Mouse (Mus musculus): ENCODE data around the gene 4931406C07Rik. TPM values are rescaled to one million over a fixed set of nuclear protein-coding genes. Genes with fewer than 3 reads are reported as not detected.
A peak's percentile ranks its signal among the peaks of the same experiment; 100 is the strongest.

The 4931406C07Rik gene
- total RNA-seq, 2 experiments from 2014 or later: 17.2 to 20.0 TPM

DNA sequence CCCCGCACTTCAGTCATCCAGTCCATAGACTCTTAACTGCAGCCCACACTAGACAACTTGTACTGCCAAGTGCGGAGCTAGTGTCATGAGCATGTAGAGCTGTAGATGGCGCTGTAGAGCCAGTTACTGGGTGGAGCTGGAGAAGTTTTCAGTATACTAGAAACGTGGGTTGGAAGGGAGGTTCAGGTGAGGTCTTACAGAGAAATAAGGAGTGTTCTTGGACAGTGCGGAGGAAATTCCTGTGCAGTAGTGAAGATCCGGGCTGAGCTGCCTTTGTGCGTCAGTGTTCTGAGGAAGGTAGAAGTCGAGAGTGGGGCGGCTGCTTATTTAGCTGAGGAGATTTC is 64.7 kb downstream of the 4931406C07Rik start:
- peak in 1 of 2 experiments; percentile 39 for DNase-seq (ENCODE audit: low spot score in 2 of 2)
- Histone ChIP-seq H3K4me3 (no peak overlapping the region), H3K27ac (no peak overlapping the region)
- peak; percentile 68 for TF ChIP-seq CTCF (conservative IDR thresholded peaks at IDR 0.05)

DNA sequence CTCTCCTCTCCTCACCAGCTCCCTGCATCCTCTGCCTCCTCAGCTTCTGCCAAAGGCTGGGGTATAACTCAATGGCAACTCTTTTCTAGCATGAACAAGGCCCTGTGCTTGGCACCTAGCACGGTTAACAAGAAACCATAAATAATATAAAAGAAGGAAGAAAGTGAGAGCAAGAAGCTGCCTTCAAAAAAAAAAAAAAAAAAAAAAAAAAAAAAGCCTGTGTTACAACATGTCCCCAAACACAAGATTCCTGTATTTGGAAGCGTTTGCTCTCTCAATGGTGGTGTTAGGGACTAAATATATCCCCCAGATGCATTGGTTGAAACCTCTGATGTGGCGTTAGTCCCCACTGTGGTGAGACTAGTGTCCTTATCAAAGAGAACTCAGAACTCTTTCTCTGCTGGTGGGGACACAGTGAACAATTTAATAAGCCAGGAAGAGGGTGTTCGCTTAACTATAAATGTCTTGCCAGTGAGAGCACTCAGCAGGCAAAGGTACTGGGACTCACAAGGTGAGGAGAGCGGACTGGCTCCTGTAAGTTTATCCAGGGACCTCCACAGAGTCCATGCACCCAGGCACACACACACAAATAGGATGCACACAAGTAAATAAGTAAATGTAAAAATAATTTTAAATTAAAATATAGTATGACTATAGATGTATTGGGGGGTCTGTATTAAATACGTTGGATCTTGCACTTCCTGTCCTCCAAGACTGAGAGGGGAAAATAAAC is 65.2 kb downstream of the 4931406C07Rik start:
- no peak for DNase-seq (ENCODE audit: low spot score in 2 of 2)
- Histone ChIP-seq H3K27ac (no peak overlapping the region), H3K4me3 (no peak overlapping the region)
- TF ChIP-seq CTCF (conservative IDR thresholded peaks at IDR 0.05): no peak

DNA sequence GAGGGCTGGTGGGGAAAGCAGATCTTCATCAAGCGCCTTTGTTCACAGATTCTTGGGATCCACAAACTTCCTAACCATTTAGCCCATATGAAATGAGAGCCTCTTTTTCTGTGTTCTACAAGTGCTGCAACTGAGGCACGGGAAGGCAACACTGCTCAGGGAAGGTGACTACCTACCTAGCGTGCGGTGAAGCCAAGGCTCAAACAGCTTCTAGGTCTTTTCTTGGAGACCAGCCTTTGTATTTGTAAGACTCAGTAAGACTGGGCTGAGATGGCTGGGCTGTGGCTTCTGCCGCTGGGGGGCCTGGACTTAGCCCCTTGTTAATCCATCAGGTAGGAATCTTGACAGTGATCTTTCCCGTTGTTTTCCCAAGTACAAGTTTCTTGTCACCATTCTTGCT is 66.2 kb downstream of the 4931406C07Rik start:
- H3K27ac ChIP-seq: no peak overlapping the region
- no peak for TF ChIP-seq CTCF (conservative IDR thresholded peaks at IDR 0.05)
- no peak for DNase-seq (ENCODE audit: low spot score in 2 of 2)
- no peak overlapping the region for H3K4me3 ChIP-seq

DNA sequence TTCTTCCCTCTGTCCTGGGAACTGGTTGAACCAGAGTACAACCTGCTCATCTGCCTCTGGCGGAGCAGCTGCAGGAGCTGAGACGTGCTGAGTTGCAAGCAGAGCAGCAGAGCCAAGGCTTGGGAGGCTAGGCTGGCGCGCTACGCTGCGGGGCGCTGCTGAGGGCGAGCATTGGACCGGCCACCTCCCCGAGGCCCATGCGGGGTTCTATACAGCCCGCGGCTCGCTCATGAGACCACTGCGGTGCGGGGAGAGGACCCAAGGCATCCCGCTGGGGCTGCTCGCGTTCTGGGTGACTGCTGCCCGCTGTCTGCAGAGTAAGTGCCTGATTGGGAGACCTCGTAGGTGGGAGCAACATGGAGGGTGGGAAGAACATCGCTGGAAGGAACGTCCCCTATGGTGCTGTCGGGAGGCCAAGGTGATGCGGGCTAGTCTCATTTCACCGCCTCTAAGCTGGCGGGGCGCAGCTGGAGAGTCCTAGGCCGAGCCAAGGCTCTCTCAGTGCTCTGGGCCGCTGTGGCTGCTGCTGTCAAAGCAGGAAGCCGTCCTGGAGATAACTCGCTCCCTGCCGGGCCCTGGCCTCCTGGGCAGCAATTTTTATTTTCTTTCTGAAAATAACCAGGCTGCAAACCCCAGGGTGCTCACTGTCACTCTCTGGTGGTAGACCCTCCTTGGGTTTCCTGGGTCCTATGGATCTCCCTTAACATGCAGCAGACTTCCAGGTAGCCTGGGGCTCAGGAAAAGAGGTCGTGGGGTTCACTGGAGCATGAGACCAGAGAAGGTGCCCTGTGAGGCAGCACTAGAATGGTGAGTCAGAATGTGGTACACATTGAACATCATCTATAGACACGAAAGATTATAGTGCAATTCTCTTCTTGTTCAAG is 67.0 kb downstream of the 4931406C07Rik start, which contains the start of gene Vstm5:
Gene Vstm5 (plus strand): TSS at position 4 of the 884 bp plus-strand sequence.
- Histone ChIP-seq H3K4me3 (peak within 1 kb of the TSS; percentile 49), H3K27ac (peak within 1 kb of the TSS; percentile 59; the same call in 1 of the 2 replicates)
- peak; percentile 21 to 26 for DNase-seq (ENCODE audit: low spot score in 2 of 2)
- TF ChIP-seq CTCF (conservative IDR thresholded peaks at IDR 0.05): peak; percentile 30

DNA sequence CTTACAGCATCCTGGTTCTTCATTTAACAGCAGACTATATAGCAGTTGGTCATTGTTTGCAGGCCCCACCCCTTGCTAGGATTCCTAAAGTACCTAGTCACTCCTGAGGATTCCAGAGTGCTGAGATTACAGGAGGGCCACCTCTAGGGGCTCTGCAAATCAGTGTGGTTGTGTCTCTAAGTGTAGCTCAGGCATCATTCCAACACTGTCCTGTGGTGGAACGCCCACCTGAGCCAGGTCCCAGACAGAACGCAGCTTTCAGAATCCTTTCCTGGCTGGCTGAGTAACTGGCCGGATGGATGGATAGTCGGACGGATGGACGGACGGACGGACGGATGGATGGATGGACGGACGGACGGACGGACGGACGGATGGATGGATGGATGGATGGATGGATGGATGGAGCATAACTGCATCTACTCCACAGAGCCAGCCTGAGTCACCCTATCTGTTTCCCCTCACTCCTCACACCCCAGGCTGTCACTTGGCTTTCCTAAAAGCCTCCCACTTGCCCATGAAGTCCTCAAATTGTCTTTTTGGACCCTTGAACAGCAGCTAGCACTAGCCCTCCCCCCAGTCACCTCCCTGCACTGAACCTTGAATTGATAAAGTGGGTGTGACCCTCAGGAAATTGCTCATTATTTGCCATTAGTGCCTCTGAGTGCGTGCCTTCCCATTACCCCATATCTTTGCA is 67.8 kb downstream of the 4931406C07Rik start:
- DNase-seq (ENCODE audit: low spot score in 2 of 2): no peak
- no peak for TF ChIP-seq CTCF (conservative IDR thresholded peaks at IDR 0.05)
- Histone ChIP-seq H3K4me3 (peak overlapping the region; percentile 49), H3K27ac (peak overlapping the region; percentile 59; the same call in 1 of the 2 replicates)

DNA sequence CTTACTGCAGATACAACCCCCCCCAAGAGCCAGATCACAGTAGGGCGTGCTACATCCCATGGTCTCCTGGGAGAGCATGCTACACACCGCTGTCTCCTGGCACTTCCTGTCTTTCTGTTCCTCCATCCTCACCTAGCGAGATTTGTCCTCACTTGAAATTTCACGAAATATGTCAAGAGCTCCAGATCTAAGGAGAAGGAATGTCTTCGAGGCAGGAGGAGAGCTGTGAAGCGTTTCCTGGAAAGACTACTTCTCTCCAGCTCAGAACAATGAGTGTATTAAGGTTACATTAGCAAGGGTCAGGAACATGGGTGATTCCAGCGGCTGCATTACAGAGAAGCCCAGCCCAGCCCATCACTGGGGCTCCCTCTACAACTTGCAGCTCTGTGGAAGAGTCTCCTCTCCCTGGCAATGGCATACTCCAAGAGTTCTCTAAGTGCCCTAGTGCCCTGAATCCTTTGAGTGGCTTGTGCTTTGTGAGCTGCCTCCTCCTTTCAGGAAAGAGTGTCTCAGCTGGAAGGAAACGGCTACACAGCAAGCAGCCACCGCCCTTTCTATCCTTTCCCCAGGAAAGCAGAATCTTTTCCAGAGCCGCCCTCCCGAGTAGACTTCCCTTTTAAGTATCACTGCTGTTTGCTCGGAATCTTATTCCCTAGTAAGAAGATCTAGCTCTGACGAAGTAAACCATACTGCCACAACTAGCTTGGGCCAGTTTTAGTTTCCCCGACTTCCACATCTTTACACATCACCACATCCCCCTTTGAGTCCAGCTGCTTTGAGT is 68.5 kb downstream of the 4931406C07Rik start:
- no peak overlapping the region for H3K4me3 ChIP-seq
- no peak for TF ChIP-seq CTCF (conservative IDR thresholded peaks at IDR 0.05)
- no peak overlapping the region for H3K27ac ChIP-seq
- DNase-seq (ENCODE audit: low spot score in 2 of 2): no peak

DNA sequence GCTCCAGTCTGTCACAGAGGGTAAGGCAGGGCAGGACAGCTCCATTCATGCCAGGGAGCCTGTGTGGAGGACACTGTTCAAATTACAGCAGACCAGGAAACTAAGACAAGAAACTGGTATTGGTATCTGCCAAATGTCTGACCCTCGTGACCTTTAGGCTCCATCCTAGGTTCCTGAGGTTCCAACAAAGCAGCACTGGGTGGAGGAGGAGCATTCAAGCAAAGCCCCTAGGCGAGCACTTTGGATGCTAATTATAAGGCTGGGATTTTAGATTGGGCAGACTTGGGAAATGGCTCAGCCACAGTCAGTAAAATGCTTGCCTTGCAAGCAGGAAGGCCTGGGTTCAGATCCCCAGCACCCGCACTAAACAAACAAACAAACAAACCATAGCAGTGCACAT is 70.3 kb downstream of the 4931406C07Rik start:
- no peak overlapping the region for H3K4me3 ChIP-seq
- no peak for TF ChIP-seq CTCF (conservative IDR thresholded peaks at IDR 0.05)
- no peak overlapping the region for H3K27ac ChIP-seq
- no peak for DNase-seq (ENCODE audit: low spot score in 2 of 2)

DNA sequence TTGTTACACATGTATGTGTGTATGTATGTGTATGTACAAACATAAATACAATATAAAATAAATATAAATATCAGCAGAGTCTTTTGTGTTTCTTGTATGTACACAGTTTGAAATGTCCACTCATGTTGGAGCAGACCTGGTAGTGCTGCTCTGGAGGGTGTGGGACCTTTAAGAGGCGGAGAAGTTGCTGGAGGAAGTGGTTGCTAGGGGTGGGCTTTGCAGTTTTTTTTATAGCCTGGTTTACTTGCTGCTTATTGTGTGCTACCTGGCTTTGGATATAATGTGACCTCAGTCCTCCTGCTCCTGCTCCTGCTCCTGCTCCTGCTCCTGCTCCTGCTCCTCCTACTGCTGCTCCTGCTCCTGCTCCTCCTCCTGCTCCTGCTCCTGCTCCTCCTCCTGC is 72.6 kb downstream of the 4931406C07Rik start:
- no peak overlapping the region for H3K27ac ChIP-seq
- no peak overlapping the region for H3K4me3 ChIP-seq
- no peak for TF ChIP-seq CTCF (conservative IDR thresholded peaks at IDR 0.05)
- no peak for DNase-seq (ENCODE audit: low spot score in 2 of 2)

Small RNA genes within 50 kb of the gene (microRNA-seq; reads per million reads assigned to microRNA genes)
- gene Gm49349: 0 reads per million in 2 experiments
- gene mmu-mir-7650: 0 to 0.32 reads per million in 2 experiments

Other genes with a start within 250 kb of the 4931406C07Rik start
- not detected for gene Hephl1, start 194.3 kb downstream of the 4931406C07Rik start, total RNA-seq (2021)
- 1 to 10 TPM; 5.3 to 6.8 TPM for gene Vstm5, start 67.4 kb downstream of the 4931406C07Rik start, total RNA-seq (2021)
- 10 to 100 TPM; 36.2 to 41.9 TPM for gene Med17, start 26.5 kb downstream of the 4931406C07Rik start, total RNA-seq (2021)
- gene Taf1d, start 234 bp downstream of the 4931406C07Rik start, total RNA-seq (2021): 10 to 100 TPM; 33.2 to 33.5 TPM
- 10 to 100 TPM; 23.1 to 24.6 TPM for gene Cep295, start 51.3 kb upstream of the 4931406C07Rik start, total RNA-seq (2021)
- 1 to 10 TPM; 6.6 to 8.6 TPM for gene Smco4, start 187.0 kb upstream of the 4931406C07Rik start, total RNA-seq (2021)

All from layer of hippocampus, adult 2 months (tissue).